Mouse (Mus musculus) olfactory bulb, adult 2 months (tissue): ENCODE data around the gene Pdcd1lg2.

Experiments
- CTCF ChIP-seq: fragments of 200-500 bp; IDR thresholded peaks from 2 replicates; pipeline ENCODE4 v1.5.1; 2012; ENCODE audit warnings: low read depth, mild to moderate bottlenecking, low read length, moderate library complexity; ENCODE audit not compliant: insufficient read depth
- POLR2A ChIP-seq: fragments of 200-500 bp; IDR thresholded peaks from 2 replicates; pipeline ENCODE4 v1.6.1; 2012; ENCODE audit warnings: mild to moderate bottlenecking, low read depth, low read length, moderate library complexity; ENCODE audit not compliant: insufficient read depth

GRCm38 (mm10) chr19:29420397-29420796, 9.7 kb downstream of the Pdcd1lg2 start:
- TF ChIP-seq CTCF: no peak
- no peak for TF ChIP-seq POLR2A
